In genomic region chr13:10237616-10238015, GRCm38 (mm10) we compare ENCODE assay signal across 25 mouse cellular contexts.
"Had no signal": no experiment of that assay in that cellular context is flagged by ENCODE, and none has a peak within 500 bp of the region (broad histone marks: within the 10 kb centered on the region; RNA-seq: fewer than 3 reads in every experiment).

No protein-coding gene starts in this region.

- H3K4me2 ChIP-seq: embryonic facial prominence, embryonic 12.5 days; embryonic facial prominence, embryonic 13.5 days; embryonic facial prominence, embryonic 15.5 days; forebrain, embryonic 12.5 days; forebrain, embryonic 13.5 days; forebrain, embryonic 15.5 days had no signal

- H3K36me3 ChIP-seq: embryonic facial prominence, embryonic 10.5 days; embryonic facial prominence, embryonic 12.5 days; embryonic facial prominence, embryonic 13.5 days; embryonic facial prominence, embryonic 15.5 days; forebrain, embryonic 10.5 days; forebrain, embryonic 12.5 days; forebrain, embryonic 15.5 days had no signal

- H3K27me3 ChIP-seq: embryonic facial prominence, embryonic 12.5 days; embryonic facial prominence, embryonic 13.5 days; embryonic facial prominence, embryonic 15.5 days; forebrain, embryonic 12.5 days; forebrain, embryonic 13.5 days; forebrain, embryonic 15.5 days had no signal

- DNase-seq: cerebellum, adult 18-20 months; cerebellum, adult 8-10 months; cerebellum, adult 9-10 months; cerebellum, adult 9-11 months; cerebellum, postnatal 25 days; cerebellum, postnatal 36 days; embryo, embryonic 11 days; forebrain, postnatal 0 days; gastrocnemius, adult 2 months; gastrocnemius, postnatal 10 days; gastrocnemius, postnatal 14 days; gastrocnemius, postnatal 25 days; gastrocnemius, postnatal 36 days; heart, adult 11 months had no signal

- H3K4me3 ChIP-seq: embryonic facial prominence, embryonic 10.5 days; embryonic facial prominence, embryonic 12.5 days; embryonic facial prominence, embryonic 13.5 days; embryonic facial prominence, embryonic 15.5 days; erythroblast, embryonic 14.5 days; forebrain, embryonic 10.5 days; forebrain, embryonic 12.5 days; forebrain, embryonic 13.5 days; forebrain, embryonic 15.5 days; gastrocnemius, adult 2 months had no signal

- ATAC-seq: forebrain, embryonic 13.5 days; forebrain, embryonic 14.5 days; forebrain, embryonic 15.5 days; forebrain, embryonic 16.5 days; forebrain, postnatal 0 days had no signal

- H3K4me1 ChIP-seq: embryonic facial prominence, embryonic 10.5 days; embryonic facial prominence, embryonic 12.5 days; embryonic facial prominence, embryonic 13.5 days; embryonic facial prominence, embryonic 15.5 days; forebrain, embryonic 10.5 days; forebrain, embryonic 12.5 days; forebrain, embryonic 13.5 days; forebrain, embryonic 15.5 days had no signal

- H3K9ac ChIP-seq: embryonic facial prominence, embryonic 12.5 days; embryonic facial prominence, embryonic 13.5 days; embryonic facial prominence, embryonic 15.5 days; forebrain, embryonic 12.5 days; forebrain, embryonic 13.5 days; forebrain, embryonic 15.5 days; forebrain, postnatal 0 days had no signal

- H3K27ac ChIP-seq: embryonic facial prominence, embryonic 10.5 days; embryonic facial prominence, embryonic 12.5 days; embryonic facial prominence, embryonic 13.5 days; embryonic facial prominence, embryonic 15.5 days; forebrain, embryonic 10.5 days; forebrain, embryonic 12.5 days; forebrain, embryonic 13.5 days; forebrain, embryonic 15.5 days; gastrocnemius, adult 2 months had no signal

- H3K9me3 ChIP-seq: embryonic facial prominence, embryonic 10.5 days; embryonic facial prominence, embryonic 12.5 days; embryonic facial prominence, embryonic 13.5 days; embryonic facial prominence, embryonic 15.5 days; forebrain, embryonic 10.5 days; forebrain, embryonic 12.5 days; forebrain, embryonic 13.5 days; forebrain, embryonic 15.5 days had no signal
